Mouse (Mus musculus): ENCODE data around the gene AU021092. TPM values are rescaled to one million over a fixed set of nuclear protein-coding genes. Genes with fewer than 3 reads are reported as not detected.
"Not testable (repeated sequence)": the region's sequence is repeated elsewhere in the genome, so short reads cannot be mapped to it uniquely, and the experiment has no call there.

AU021092 gene
- polyA plus RNA-seq, 1 experiment from 2014 or later: 13.0 TPM

- Histone ChIP-seq H3K4me2 (ENCODE audit: low read depth, low read length) (no peak overlapping the region), H3K27me3 (ENCODE audit: control insufficient read depth, insufficient read depth, low read length) (no peaks in the 10 kb centered on the region), H3K27ac (ENCODE audit: low read depth, low read length) (no peak overlapping the region), H3K9me3 (ENCODE audit: control insufficient read depth, low read length) (no peaks in the 10 kb centered on the region), H3K4me1 (ENCODE audit: control insufficient read depth, insufficient read depth, low read length) (peaks cover 8% of the 10 kb centered on the region; the same call in 1 of the 2 replicates), H3K9ac (replicated peaks; ENCODE audit: low read depth, low read length) (no peak overlapping the region), H3K4me3 (ENCODE audit: low read depth, low read length) (no peak overlapping the region), H3K36me3 (ENCODE audit: control insufficient read depth, insufficient read depth, low read length) (peaks cover 10% of the 10 kb centered on the region; the same call in 1 of the 2 replicates)
- ATAC-seq (ENCODE audit: low read depth): no peak
- WGBS: 88% methylated on average over 3 of the region's 3 CpGs
Measured at GRCm38 (mm10) chr16:5250891-5251290, 28.8 kb upstream of the AU021092 start.

GRCm38 (mm10) chr16:5244411-5244810 lies 22.3 kb upstream of the AU021092 start:
- Histone ChIP-seq H3K9me3 (ENCODE audit: control insufficient read depth, low read length) (no peaks in the 10 kb centered on the region), H3K4me2 (ENCODE audit: low read depth, low read length) (no peak overlapping the region), H3K4me1 (ENCODE audit: control insufficient read depth, insufficient read depth, low read length) (no peaks in the 10 kb centered on the region), H3K4me3 (ENCODE audit: low read depth, low read length) (no peak overlapping the region), H3K27ac (ENCODE audit: low read depth, low read length) (no peak overlapping the region), H3K9ac (replicated peaks; ENCODE audit: low read depth, low read length) (no peak overlapping the region), H3K36me3 (ENCODE audit: control insufficient read depth, insufficient read depth, low read length) (peaks cover 34% of the 10 kb centered on the region), H3K27me3 (ENCODE audit: control insufficient read depth, insufficient read depth, low read length) (no peaks in the 10 kb centered on the region)
- no peak; the same call in 1 of the 2 replicates for ATAC-seq (ENCODE audit: low read depth)
- 37% methylated on average over 7 of the region's 7 CpGs for WGBS

DNA sequence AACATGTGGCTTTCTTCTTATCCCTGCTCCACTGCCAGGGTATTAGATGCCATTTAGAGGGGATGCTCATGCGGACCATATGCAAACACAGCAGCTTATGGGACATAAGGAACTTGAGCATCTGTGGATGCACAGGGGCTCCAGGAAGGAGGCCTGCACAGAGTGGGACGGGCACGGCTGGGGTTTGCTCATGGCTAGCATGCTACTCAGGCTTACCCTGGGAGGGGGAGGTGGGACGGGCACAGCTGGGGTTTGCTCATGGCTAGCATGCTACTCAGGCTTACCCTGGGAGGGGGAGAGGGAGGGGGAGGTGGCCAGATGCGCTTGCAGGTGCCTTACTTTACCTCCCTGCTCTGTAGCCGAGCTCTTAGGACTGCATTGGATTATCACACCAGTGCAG lies 20.8 kb upstream of the AU021092 start:
- Histone ChIP-seq H3K4me2 (ENCODE audit: low read depth, low read length) (no peak overlapping the region), H3K27me3 (ENCODE audit: control insufficient read depth, insufficient read depth, low read length) (no peaks in the 10 kb centered on the region), H3K4me3 (ENCODE audit: low read depth, low read length) (no peak overlapping the region), H3K36me3 (ENCODE audit: control insufficient read depth, insufficient read depth, low read length) (peaks cover 30% of the 10 kb centered on the region), H3K9me3 (ENCODE audit: control insufficient read depth, low read length) (no peaks in the 10 kb centered on the region), H3K27ac (ENCODE audit: low read depth, low read length) (no peak overlapping the region), H3K4me1 (ENCODE audit: control insufficient read depth, insufficient read depth, low read length) (no peaks in the 10 kb centered on the region), H3K9ac (replicated peaks; ENCODE audit: low read depth, low read length) (no peak overlapping the region)
- ATAC-seq (ENCODE audit: low read depth): no peak
- 83% methylated on average over 6 of the region's 6 CpGs for WGBS

DNA sequence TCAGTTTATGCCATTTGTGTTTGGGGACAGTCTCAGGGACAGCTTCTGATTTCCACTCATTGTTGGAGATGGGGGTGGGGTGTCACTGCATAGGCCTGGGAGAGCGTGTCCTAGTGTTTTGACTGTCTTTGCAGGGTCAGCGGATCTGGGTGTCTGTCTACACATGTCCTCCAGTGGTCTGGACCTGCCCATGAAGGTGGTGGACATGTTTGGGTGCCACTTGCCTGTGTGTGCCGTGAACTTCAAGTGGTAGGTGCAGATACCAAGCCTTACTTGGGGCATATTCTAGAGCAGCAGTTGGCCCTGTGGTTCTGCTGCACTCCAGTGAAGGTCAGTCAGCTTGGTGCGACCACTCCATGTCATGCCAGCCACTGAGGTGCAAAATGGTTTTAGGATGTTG lies 20.3 kb upstream of the AU021092 start:
- no peak overlapping the region for H3K27ac ChIP-seq (ENCODE audit: low read depth, low read length)
- no peaks in the 10 kb centered on the region for H3K9me3 ChIP-seq (ENCODE audit: control insufficient read depth, low read length)
- no peaks in the 10 kb centered on the region for H3K4me1 ChIP-seq (ENCODE audit: control insufficient read depth, insufficient read depth, low read length)
- H3K27me3 ChIP-seq (ENCODE audit: control insufficient read depth, insufficient read depth, low read length): no peaks in the 10 kb centered on the region
- no peak overlapping the region for H3K4me2 ChIP-seq (ENCODE audit: low read depth, low read length)
- H3K4me3 ChIP-seq (ENCODE audit: low read depth, low read length): no peak overlapping the region
- 97% methylated on average over 4 of the region's 4 CpGs for WGBS
- ATAC-seq (ENCODE audit: low read depth): no peak
- H3K9ac ChIP-seq (replicated peaks; ENCODE audit: low read depth, low read length): no peak overlapping the region
- H3K36me3 ChIP-seq (ENCODE audit: control insufficient read depth, insufficient read depth, low read length): peaks cover 30% of the 10 kb centered on the region

- peak within 1 kb of the TSS; percentile 62 for H3K27ac ChIP-seq (ENCODE audit: low read depth, low read length)
- peak; percentile 94 for ATAC-seq (ENCODE audit: low read depth)
- no peaks in the 10 kb centered on the region for H3K9me3 ChIP-seq (ENCODE audit: control insufficient read depth, low read length)
- H3K4me1 ChIP-seq (ENCODE audit: control insufficient read depth, insufficient read depth, low read length): 0 out of 2 replicates have a peak, but pooled peaks cover 3% of the 10 kb centered on the region
- peak within 1 kb of the TSS; percentile 83 for H3K4me3 ChIP-seq (ENCODE audit: low read depth, low read length)
- H3K9ac ChIP-seq (replicated peaks; ENCODE audit: low read depth, low read length): peak within 1 kb of the TSS; percentile 74
- 2% methylated on average over 47 of the region's 47 CpGs for WGBS
- no peaks in the 10 kb centered on the region for H3K27me3 ChIP-seq (ENCODE audit: control insufficient read depth, insufficient read depth, low read length)
- H3K36me3 ChIP-seq (ENCODE audit: control insufficient read depth, insufficient read depth, low read length): 0 out of 2 replicates have a peak, but pooled peaks cover 4% of the 10 kb centered on the region
- H3K4me2 ChIP-seq (ENCODE audit: low read depth, low read length): peak within 1 kb of the TSS; percentile 65
Measured at GRCm38 (mm10) chr16:5233418-5234313, 11.6 kb upstream of the AU021092 start, which contains the start of gene Alg1. Gene Alg1 (plus strand): TSS chr16:5233621.

DNA sequence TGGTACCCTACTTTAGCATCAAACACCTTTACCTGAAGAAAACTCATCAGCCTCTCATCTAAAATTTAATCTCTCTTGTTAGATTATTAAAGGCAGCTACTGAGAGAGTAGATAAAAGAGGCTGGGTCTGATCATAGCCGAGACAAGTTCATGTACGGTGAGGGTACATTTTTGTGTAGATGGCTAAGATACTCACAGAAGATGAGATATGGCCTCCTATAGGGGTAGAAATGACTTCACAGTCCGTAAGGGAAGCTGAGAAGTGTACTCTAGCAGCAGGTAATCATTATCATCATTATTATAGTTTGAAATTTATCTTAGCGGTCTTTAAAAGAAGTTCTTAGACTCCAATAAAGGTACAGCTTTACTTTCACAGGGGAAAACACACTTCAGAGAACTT lies 10.9 kb upstream of the AU021092 start:
- peak overlapping the region; percentile 65 for H3K4me2 ChIP-seq (ENCODE audit: low read depth, low read length)
- 0 out of 2 replicates have a peak, but pooled peaks have one; percentile 18 for ATAC-seq (ENCODE audit: low read depth)
- H3K4me3 ChIP-seq (ENCODE audit: low read depth, low read length): peak overlapping the region; percentile 83; the same call in 1 of the 2 replicates
- 0 out of 2 replicates have a peak, but pooled peaks cover 4% of the 10 kb centered on the region for H3K36me3 ChIP-seq (ENCODE audit: control insufficient read depth, insufficient read depth, low read length)
- WGBS: 72% methylated on average over 4 of the region's 4 CpGs
- no peaks in the 10 kb centered on the region for H3K27me3 ChIP-seq (ENCODE audit: control insufficient read depth, insufficient read depth, low read length)
- no peak overlapping the region for H3K27ac ChIP-seq (ENCODE audit: low read depth, low read length)
- 0 out of 2 replicates have a peak, but pooled peaks cover 3% of the 10 kb centered on the region for H3K4me1 ChIP-seq (ENCODE audit: control insufficient read depth, insufficient read depth, low read length)
- H3K9me3 ChIP-seq (ENCODE audit: control insufficient read depth, low read length): no peaks in the 10 kb centered on the region
- no peak overlapping the region for H3K9ac ChIP-seq (replicated peaks; ENCODE audit: low read depth, low read length)

GRCm38 (mm10) chr16:5228103-5228502 lies 6.0 kb upstream of the AU021092 start:
- ATAC-seq (ENCODE audit: low read depth); H3K27me3 ChIP-seq (ENCODE audit: control insufficient read depth, insufficient read depth, low read length); H3K9ac ChIP-seq (replicated peaks; ENCODE audit: low read depth, low read length); H3K36me3 ChIP-seq (ENCODE audit: control insufficient read depth, insufficient read depth, low read length); H3K4me1 ChIP-seq (ENCODE audit: control insufficient read depth, insufficient read depth, low read length); H3K4me3 ChIP-seq (ENCODE audit: low read depth, low read length); H3K27ac ChIP-seq (ENCODE audit: low read depth, low read length); H3K9me3 ChIP-seq (ENCODE audit: control insufficient read depth, low read length); H3K4me2 ChIP-seq (ENCODE audit: low read depth, low read length): not testable (repeated sequence)
- WGBS: 80% methylated on average over 3 of the region's 3 CpGs

GRCm38 (mm10) chr16:5227501-5227900 lies 5.4 kb upstream of the AU021092 start:
- not testable (repeated sequence) for H3K4me2 ChIP-seq (ENCODE audit: low read depth, low read length); H3K27me3 ChIP-seq (ENCODE audit: control insufficient read depth, insufficient read depth, low read length); H3K9me3 ChIP-seq (ENCODE audit: control insufficient read depth, low read length); H3K4me1 ChIP-seq (ENCODE audit: control insufficient read depth, insufficient read depth, low read length); H3K36me3 ChIP-seq (ENCODE audit: control insufficient read depth, insufficient read depth, low read length); H3K27ac ChIP-seq (ENCODE audit: low read depth, low read length); H3K9ac ChIP-seq (replicated peaks; ENCODE audit: low read depth, low read length); H3K4me3 ChIP-seq (ENCODE audit: low read depth, low read length); ATAC-seq (ENCODE audit: low read depth)
- 86% methylated on average over 19 of the region's 19 CpGs for WGBS

GRCm38 (mm10) chr16:5226534-5226933 lies 4.4 kb upstream of the AU021092 start:
- ATAC-seq (ENCODE audit: low read depth); H3K27me3 ChIP-seq (ENCODE audit: control insufficient read depth, insufficient read depth, low read length); H3K4me2 ChIP-seq (ENCODE audit: low read depth, low read length); H3K36me3 ChIP-seq (ENCODE audit: control insufficient read depth, insufficient read depth, low read length); H3K9ac ChIP-seq (replicated peaks; ENCODE audit: low read depth, low read length); H3K4me3 ChIP-seq (ENCODE audit: low read depth, low read length); H3K9me3 ChIP-seq (ENCODE audit: control insufficient read depth, low read length); H3K27ac ChIP-seq (ENCODE audit: low read depth, low read length); H3K4me1 ChIP-seq (ENCODE audit: control insufficient read depth, insufficient read depth, low read length): not testable (repeated sequence)
- 11% methylated on average over 1 of the region's 1 CpGs for WGBS

Measured in neural tube, embryonic 14.5 days (tissue).